Mouse (Mus musculus) layer of hippocampus, postnatal 14 days (tissue): Measurements from ENCODE around the gene Abcc9. TPM values are rescaled to one million over a fixed set of nuclear protein-coding genes. Genes with fewer than 3 reads are reported as not detected.

Experiments used
- DNase-seq, 2 experiments: peaks; one replicate each; pipeline ENCODE4 v3.0.0; 2021 to 2022; ENCODE audit warnings: low spot score in 2 of 2, mixed read lengths in 1 of 2
- long read RNA-seq, 2 experiments: library from polyadenylated mRNA; stranded (forward); transcript quantifications; one replicate each; pipeline ENCODE4 v2.0.0; 2021
- total RNA-seq, 2 experiments: library from RNA; stranded (reverse); gene quantifications; 2 replicates each; pipeline ENCODE4 v1.2.3; 2021

Abcc9 gene
- 1 to 10 TPM; 7.1 to 8.1 TPM for total RNA-seq
- long read RNA-seq, experiment 1, partial matches to known transcripts, result 2 of 2 reads
- long read RNA-seq, experiment 1, other reads (novel, unspliced or antisense), result 0 of 2 reads
- long read RNA-seq, experiment 2, full-length matches to known transcripts, result 1 of 1 reads
- long read RNA-seq, experiment 2, partial matches to known transcripts, result 0 of 1 reads
- long read RNA-seq, experiment 2, other reads (novel, unspliced or antisense), result 0 of 1 reads

- DNase-seq, result no peak
Observed at GRCm38 (mm10) chr6:142701652-142702637, at the start of gene Abcc9. Gene Abcc9 (minus strand): TSS chr6:142702315.

- no peak for DNase-seq
Observed at GRCm38 (mm10) chr6:142751365-142751764, 49.2 kb upstream of the Abcc9 start.

- DNase-seq, result no peak
Observed at GRCm38 (mm10) chr6:142748057-142748708, 46.1 kb upstream of the Abcc9 start.

- no peak for DNase-seq
Observed at GRCm38 (mm10) chr6:142747165-142747564, 45.0 kb upstream of the Abcc9 start.

- DNase-seq, result no peak
Observed at GRCm38 (mm10) chr6:142746765-142747164, 44.6 kb upstream of the Abcc9 start.

- DNase-seq, result no peak
Observed at GRCm38 (mm10) chr6:142745484-142745883, 43.4 kb upstream of the Abcc9 start.

GRCm38 (mm10) chr6:142743193-142743592 lies 41.1 kb upstream of the Abcc9 start:
- DNase-seq, result no peak

- DNase-seq, result no peak
Observed at GRCm38 (mm10) chr6:142741763-142742162, 39.6 kb upstream of the Abcc9 start.

GRCm38 (mm10) chr6:142738637-142739036 lies 36.5 kb upstream of the Abcc9 start:
- DNase-seq, result no peak

GRCm38 (mm10) chr6:142738225-142738624 lies 36.1 kb upstream of the Abcc9 start:
- no peak for DNase-seq

- DNase-seq, result peak in 1 of 2 experiments; percentile 75
Observed at GRCm38 (mm10) chr6:142735302-142736005, 33.3 kb upstream of the Abcc9 start.

GRCm38 (mm10) chr6:142732567-142733290 lies 30.6 kb upstream of the Abcc9 start:
- DNase-seq, result no peak

- DNase-seq, result no peak
Observed at GRCm38 (mm10) chr6:142726032-142726431, 23.9 kb upstream of the Abcc9 start.

GRCm38 (mm10) chr6:142721731-142722130 lies 19.6 kb upstream of the Abcc9 start:
- no peak for DNase-seq

- no peak for DNase-seq
Observed at GRCm38 (mm10) chr6:142720641-142721040, 18.5 kb upstream of the Abcc9 start.

- peak; percentile 13 to 36 for DNase-seq
Observed at GRCm38 (mm10) chr6:142718167-142718566, 16.1 kb upstream of the Abcc9 start.

GRCm38 (mm10) chr6:142717186-142717585 lies 15.1 kb upstream of the Abcc9 start:
- no peak for DNase-seq

GRCm38 (mm10) chr6:142715026-142715425 lies 12.9 kb upstream of the Abcc9 start:
- DNase-seq, result no peak

- no peak for DNase-seq
Observed at GRCm38 (mm10) chr6:142711106-142711505, 9.0 kb upstream of the Abcc9 start.

GRCm38 (mm10) chr6:142710690-142711089 lies 8.6 kb upstream of the Abcc9 start:
- DNase-seq, result no peak
